Mouse (Mus musculus): ENCODE data around the gene Bik.

Bik gene

GRCm38 (mm10) chr15:83583419-83584156, 56.9 kb downstream of the Bik start:
- peak; percentile 78 for DNase-seq

DNA sequence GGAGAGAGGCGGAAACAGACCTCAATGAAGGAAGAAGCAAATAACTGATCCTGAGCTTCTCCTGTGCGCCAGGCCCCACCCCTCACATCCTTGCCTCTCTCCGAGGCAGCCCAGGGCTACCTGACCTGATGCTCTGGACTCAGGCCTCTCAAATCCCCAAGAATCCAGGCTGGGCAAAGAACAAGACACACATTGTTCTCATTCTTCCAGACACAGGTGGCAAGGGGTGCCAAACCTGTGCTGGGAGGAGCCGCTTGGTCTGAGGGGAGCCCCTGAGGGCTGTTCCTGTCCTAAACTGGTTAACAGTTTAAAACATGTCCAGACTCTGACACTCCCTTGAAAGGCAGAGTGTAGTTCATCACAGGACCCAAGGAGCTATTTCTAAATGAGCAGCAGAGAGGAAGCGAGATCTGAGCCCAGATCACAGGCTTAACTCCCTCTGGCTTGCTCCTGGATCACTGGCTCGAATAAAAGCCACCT, 58.1 kb downstream of the Bik start:
- DNase-seq, result no peak

DNA sequence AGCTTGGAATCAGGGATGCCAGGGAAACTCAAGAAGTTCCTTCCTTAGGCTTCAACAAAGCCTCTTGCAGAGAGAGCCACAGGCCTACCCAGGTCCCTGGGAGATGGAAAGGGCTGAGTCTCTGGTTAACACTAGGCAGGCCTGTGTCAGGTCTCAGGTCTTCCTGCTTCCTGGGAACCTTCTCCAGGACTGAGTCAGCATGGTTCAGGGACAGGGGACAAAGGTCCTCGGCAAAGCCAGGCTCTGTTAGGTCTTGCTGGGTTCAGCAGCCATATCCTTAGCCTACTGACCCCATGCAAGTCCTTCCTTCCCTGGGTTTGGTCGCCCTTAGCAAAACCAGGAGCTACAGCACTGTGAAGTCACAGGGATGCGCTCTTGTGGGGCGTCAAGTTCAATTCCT, 64.2 kb downstream of the Bik start:
- DNase-seq, result no peak

- no peak for DNase-seq
Measured at GRCm38 (mm10) chr15:83591758-83592157, 65.1 kb downstream of the Bik start.

- no peak for DNase-seq
Measured at GRCm38 (mm10) chr15:83592260-83593188, 65.9 kb downstream of the Bik start.

- DNase-seq, result no peak
Measured at GRCm38 (mm10) chr15:83593189-83593585, 66.5 kb downstream of the Bik start.

- no peak for DNase-seq
Measured at GRCm38 (mm10) chr15:83593702-83594512, 67.2 kb downstream of the Bik start.

Measured in lung, postnatal 10 days (tissue).